Mouse (Mus musculus) MEL (cell line): ENCODE measurements at regions not wholly inside any gene's neighbourhood (a gene's known extent, or its start where the extent isn't known, plus 50 kb on each side); places are given as distances from the start of the nearest gene placed in this dataset.

ENCODE experiments used
- DNase-seq: peaks from one replicate; pipeline ENCODE4 v3.0.0; 2011; ENCODE audit warnings: low read depth, low spot score
- H3K27ac ChIP-seq: 2 replicates; pipeline ENCODE4 v1.5.1; 2012; ENCODE audit warnings: low read depth, mild to moderate bottlenecking, control low read depth, low read length, moderate library complexity; ENCODE audit not compliant: control insufficient read depth
- H3K27me3 ChIP-seq, 2 experiments: fragments of 150-350 bp in 1 of 2; sonication (generic) in 1 of 2; 2 replicates each; pipeline ENCODE4 v1.6.1; 2012; ENCODE audit warnings: low read length in 2 of 2, mild to moderate bottlenecking in 2 of 2, improper control_type of control experiment in 1 of 2, moderate library complexity in 1 of 2; ENCODE audit not compliant: insufficient read depth in 2 of 2, control insufficient read depth in 1 of 2
- H3K36me3 ChIP-seq, 2 experiments: 2 replicates each; pipeline ENCODE4 v1.6.1; 2012 to 2014; ENCODE audit warnings: low read length in 2 of 2, improper control_type of control experiment in 1 of 2, inconsistent platforms in 1 of 2, mild to moderate bottlenecking in 1 of 2; ENCODE audit not compliant: insufficient read depth in 2 of 2, control insufficient read depth in 1 of 2
- H3K4me1 ChIP-seq, 2 experiments: fragments of 150-350 bp in 1 of 2; sonication (generic) in 1 of 2; 2 replicates each; pipeline ENCODE4 v1.6.1; 2012; ENCODE audit warnings: low read length in 2 of 2, improper control_type of control experiment in 1 of 2, mild to moderate bottlenecking in 1 of 2; ENCODE audit not compliant: insufficient read depth in 2 of 2, control insufficient read depth in 1 of 2
- H3K4me3 ChIP-seq, 2 experiments: fragments of 150-350 bp in 1 of 2; sonication (generic) in 1 of 2; 2 replicates each; pipeline ENCODE4 v1.5.1; 2012; ENCODE audit warnings: low read depth in 2 of 2, low read length in 2 of 2, mild to moderate bottlenecking in 2 of 2, moderate library complexity in 2 of 2, control low read depth in 1 of 2, improper control_type of control experiment in 1 of 2; ENCODE audit not compliant: control insufficient read depth in 1 of 2, insufficient read depth in 1 of 2
- H3K79me2 ChIP-seq: 2 replicates; pipeline ENCODE4 v1.6.1; 2012; ENCODE audit warnings: mild to moderate bottlenecking, low read length, moderate library complexity; ENCODE audit not compliant: control insufficient read depth, poor library complexity, insufficient read depth
- H3K9ac ChIP-seq: 2 replicates; pipeline ENCODE4 v1.6.1; 2012; ENCODE audit warnings: low read depth, mild to moderate bottlenecking, control low read depth, low read length, moderate library complexity; ENCODE audit not compliant: control insufficient read depth, poor library complexity, severe bottlenecking
- H3K9me3 ChIP-seq: fragments of 150-350 bp; sonication (generic); replicated peaks from 2 replicates; pipeline ENCODE4 v1.6.1; 2012; ENCODE audit warnings: mild to moderate bottlenecking, low read length, improper control_type of control experiment, moderate library complexity; ENCODE audit not compliant: insufficient read depth
- BHLHE40 ChIP-seq: IDR thresholded peaks from 2 replicates; pipeline ENCODE4 v1.6.1; 2012; ENCODE audit warnings: low read depth, mild to moderate bottlenecking, inconsistent platforms, low read length, improper control_type of control experiment, borderline replicate concordance
- CHD2 ChIP-seq: IDR thresholded peaks from 2 replicates; pipeline ENCODE4 v1.6.1; 2011; ENCODE audit warnings: low read length, improper control_type of control experiment
- EP300 ChIP-seq, 2 experiments: IDR thresholded peaks; 2 replicates each; pipeline ENCODE4 v1.6.1; 2011; ENCODE audit warnings: improper control_type of control experiment in 2 of 2, low read length in 2 of 2, low read depth in 1 of 2, mild to moderate bottlenecking in 1 of 2
- ETS1 ChIP-seq: IDR thresholded peaks from 2 replicates; pipeline ENCODE4 v1.6.1; 2012; ENCODE audit warnings: low read depth, mild to moderate bottlenecking, inconsistent platforms, low read length, improper control_type of control experiment, moderate library complexity
- GABPA ChIP-seq: IDR thresholded peaks from 2 replicates; pipeline ENCODE4 v1.6.1; 2012; ENCODE audit warnings: low read depth, mild to moderate bottlenecking, inconsistent platforms, low read length, improper control_type of control experiment, moderate library complexity
- GATA1 ChIP-seq: IDR thresholded peaks from 2 replicates; pipeline ENCODE4 v1.6.1; 2011; ENCODE audit warnings: low read depth, low read length, improper control_type of control experiment
- JUND ChIP-seq: IDR thresholded peaks from 2 replicates; pipeline ENCODE4 v1.6.1; 2011; ENCODE audit warnings: low read depth, mild to moderate bottlenecking, improper control_type of control experiment, low read length
- KAT2A ChIP-seq: conservative IDR thresholded peaks from 2 replicates; pipeline ENCODE4 v1.6.1; 2012; ENCODE audit warnings: low read depth, low read length, improper control_type of control experiment, inconsistent platforms
- MAX ChIP-seq: IDR thresholded peaks from 2 replicates; pipeline ENCODE4 v1.6.1; 2011; ENCODE audit warnings: low read length, improper control_type of control experiment
- MAZ ChIP-seq: IDR thresholded peaks from 2 replicates; pipeline ENCODE4 v1.6.1; 2012; ENCODE audit warnings: low read depth, mild to moderate bottlenecking, inconsistent platforms, low read length, improper control_type of control experiment
- MEF2A ChIP-seq: IDR thresholded peaks from 2 replicates; pipeline ENCODE4 v1.6.1; 2014; ENCODE audit warnings: low read depth, mild to moderate bottlenecking, inconsistent platforms, low read length, improper control_type of control experiment; ENCODE audit not compliant: poor library complexity, insufficient replicate concordance, severe bottlenecking; ENCODE audit errors: extremely low read depth
- RAD21 ChIP-seq: IDR thresholded peaks from 2 replicates; pipeline ENCODE4 v1.6.1; 2011; ENCODE audit warnings: mild to moderate bottlenecking, low read depth, low read length, improper control_type of control experiment
- RCOR1 ChIP-seq: IDR thresholded peaks from 2 replicates; pipeline ENCODE4 v1.6.1; 2012; ENCODE audit warnings: low read depth, mild to moderate bottlenecking, inconsistent platforms, low read length, improper control_type of control experiment
- TAL1 ChIP-seq: IDR thresholded peaks from 2 replicates; pipeline ENCODE4 v1.6.1; 2012; ENCODE audit warnings: mild to moderate bottlenecking, inconsistent platforms, low read length, moderate library complexity, mixed read lengths
- TCF12 ChIP-seq: IDR thresholded peaks from 2 replicates; pipeline ENCODE4 v1.6.1; 2014; ENCODE audit warnings: low read depth, mild to moderate bottlenecking, inconsistent platforms, low read length, improper control_type of control experiment, moderate library complexity
- UBTF ChIP-seq: IDR thresholded peaks from 2 replicates; pipeline ENCODE4 v1.6.1; 2012; ENCODE audit warnings: low read depth, mild to moderate bottlenecking, inconsistent platforms, low read length, improper control_type of control experiment, moderate library complexity, borderline replicate concordance; ENCODE audit not compliant: insufficient read depth
- ZC3H11A ChIP-seq: IDR thresholded peaks from 2 replicates; pipeline ENCODE4 v1.6.1; 2012; ENCODE audit warnings: low read depth, mild to moderate bottlenecking, inconsistent platforms, low read length, improper control_type of control experiment
- ZKSCAN1 ChIP-seq: IDR thresholded peaks from 2 replicates; pipeline ENCODE4 v1.6.1; 2012; ENCODE audit warnings: low read depth, mild to moderate bottlenecking, inconsistent platforms, low read length, improper control_type of control experiment, moderate library complexity
- ZMIZ1 ChIP-seq: IDR thresholded peaks from 2 replicates; pipeline ENCODE4 v1.6.1; 2012; ENCODE audit warnings: low read depth, mild to moderate bottlenecking, inconsistent platforms, low read length, improper control_type of control experiment, moderate library complexity
- ZNF384 ChIP-seq: IDR thresholded peaks from 2 replicates; pipeline ENCODE4 v1.6.1; 2012; ENCODE audit warnings: low read depth, mild to moderate bottlenecking, inconsistent platforms, low read length, improper control_type of control experiment

GRCm38 (mm10) chr5:91807070-91808065, 155.5 kb downstream of the Rchy1 start:
- H3K36me3 ChIP-seq: peaks cover 0 to 14% of the 10 kb centered on the region in 2 experiments; a peak in 2 of 4 replicates
- TF ChIP-seq RAD21 (no peak), ZC3H11A (0 out of 2 replicates have a peak, but pooled peaks have one; percentile 1), ETS1 (0 out of 2 replicates have a peak, but pooled peaks have one; percentile 23), ZNF384 (peak; percentile 67), BHLHE40 (no peak), UBTF (no peak), TCF12 (no peak), JUND (no peak), MAX (no peak), GATA1 (peak; percentile 42; the same call in 1 of the 2 replicates), RCOR1 (peak; percentile 74), TAL1 (no peak), GABPA (no peak), ZKSCAN1 (no peak), ZMIZ1 (no peak), EP300 (IDR thresholded peaks at IDR 0.05; ENCODE audit: low read depth in 1 of 2, low read length in 2 of 2) (peak in 1 of 2 experiments; percentile 12; a peak in 1 of 4 replicates), CHD2 (no peak), KAT2A (no peak), MAZ (no peak), MEF2A (peak; percentile 59; the same call in 1 of the 2 replicates)
- no peaks in the 10 kb centered on the region for H3K9me3 ChIP-seq
- H3K79me2 ChIP-seq: no peaks in the 10 kb centered on the region
- no peaks in the 10 kb centered on the region for H3K27me3 ChIP-seq
- H3K4me3 ChIP-seq: peak overlapping the region in 1 of 2 experiments; percentile 51; a peak in 2 of 4 replicates
- H3K9ac ChIP-seq: peak overlapping the region; percentile 19; the same call in 1 of the 2 replicates
- no peak overlapping the region for H3K27ac ChIP-seq
- peak; percentile 66 for DNase-seq
- peaks cover 3 to 12% of the 10 kb centered on the region in 2 experiments; a peak in 3 of 4 replicates for H3K4me1 ChIP-seq
